In genomic region chr5:140612191-140612590, GRCm38 (mm10) we compare ENCODE assay signal across 12 mouse cellular contexts. TPM values are rescaled to one million over a fixed set of nuclear protein-coding genes. Genes with fewer than 3 reads are reported as not detected.
A peak's percentile ranks its signal among the peaks of the same experiment; 100 is the strongest.
DNase-seq lines count a peak whose midpoint lies in the region; ATAC-seq and TF ChIP-seq lines count a peak whose summit lies in the region.
"Had no signal": no experiment of that assay in that cellular context is flagged by ENCODE, and none has a peak within 500 bp of the region (broad histone marks: within the 10 kb centered on the region; RNA-seq: fewer than 3 reads in every experiment).

No protein-coding gene starts in this region.

- intact Hi-C loops in heart, postnatal 14 days (cut with DNase I), result no loop called here

- peaks cover 67% of the 10 kb centered on the region for H3K27me3 ChIP-seq in heart, embryonic 10.5 days (ENCODE audit: insufficient read depth, poor library complexity, severe bottlenecking)
- peaks cover 64% of the 10 kb centered on the region for H3K27me3 ChIP-seq in E14TG2a.4 (ENCODE audit: insufficient read depth, low read length)
- no peaks in the 10 kb centered on the region for H3K27me3 ChIP-seq in forebrain, embryonic 16.5 days (replicated peaks; ENCODE audit: control insufficient read depth, insufficient read depth, low read length)
- peaks cover 45% of the 10 kb centered on the region for H3K27me3 ChIP-seq in midbrain, embryonic 10.5 days (ENCODE audit: low read depth, poor library complexity, severe bottlenecking)

- 70% methylated on average over 18 of the region's 18 CpGs for WGBS in heart, embryonic 10.5 days
- 12% methylated on average over 18 of the region's 18 CpGs for WGBS in forebrain, embryonic 16.5 days
- 31% methylated on average over 18 of the region's 18 CpGs for WGBS in midbrain, embryonic 10.5 days

- no peaks in the 10 kb centered on the region; the same call in 1 of the 2 replicates for H3K9me3 ChIP-seq in heart, embryonic 10.5 days
- no peaks in the 10 kb centered on the region for H3K9me3 ChIP-seq in E14TG2a.4 (ENCODE audit: low read length)
- no peaks in the 10 kb centered on the region for H3K9me3 ChIP-seq in forebrain, embryonic 16.5 days (ENCODE audit: control insufficient read depth, low read length)
- H3K9me3 ChIP-seq in midbrain, embryonic 10.5 days (replicated peaks), result no peaks in the 10 kb centered on the region

- no peak for ATAC-seq in forebrain, embryonic 16.5 days

- peak overlapping the region; percentile 83; the same call in 1 of the 2 replicates for H3K27ac ChIP-seq in heart, embryonic 10.5 days
- peak overlapping the region; percentile 91 for H3K27ac ChIP-seq in forebrain, embryonic 16.5 days (ENCODE audit: low read length)
- H3K27ac ChIP-seq in midbrain, embryonic 10.5 days (replicated peaks), result peak overlapping the region; percentile 98

- peaks cover 53% of the 10 kb centered on the region for H3K4me1 ChIP-seq in heart, embryonic 10.5 days
- H3K4me1 ChIP-seq in E14TG2a.4 (replicated peaks; ENCODE audit: low read depth, low read length), result peaks cover 81% of the 10 kb centered on the region
- H3K4me1 ChIP-seq in forebrain, embryonic 16.5 days (replicated peaks; ENCODE audit: control insufficient read depth, insufficient read depth, low read length), result peaks cover 40% of the 10 kb centered on the region
- H3K4me1 ChIP-seq in midbrain, embryonic 10.5 days, result peaks cover 83% of the 10 kb centered on the region

- H3K36me3 ChIP-seq in heart, embryonic 10.5 days, result peaks cover 5% of the 10 kb centered on the region; the same call in 1 of the 2 replicates
- peaks cover 15% of the 10 kb centered on the region for H3K36me3 ChIP-seq in E14TG2a.4 (ENCODE audit: insufficient read depth, low read length)
- H3K36me3 ChIP-seq in forebrain, embryonic 16.5 days (ENCODE audit: control insufficient read depth, insufficient read depth), result no peaks in the 10 kb centered on the region
- peaks cover 68% of the 10 kb centered on the region for H3K36me3 ChIP-seq in midbrain, embryonic 10.5 days

- H3K4me2 ChIP-seq in forebrain, embryonic 16.5 days (ENCODE audit: low read length), result peak overlapping the region; percentile 94

- no peak for TF ChIP-seq CTCF in E14TG2a.4 (conservative IDR thresholded peaks at IDR 0.05; ENCODE audit: low read length)

- peak overlapping the region; percentile 64; the same call in 1 of the 2 replicates for H3K9ac ChIP-seq in forebrain, embryonic 16.5 days (replicated peaks; ENCODE audit: low read depth, low read length)

- peak overlapping the region; percentile 54 for H3K4me3 ChIP-seq in heart, embryonic 10.5 days
- peak overlapping the region; percentile 71 for H3K4me3 ChIP-seq in E14TG2a.4 (replicated peaks; ENCODE audit: low read length)
- H3K4me3 ChIP-seq in forebrain, embryonic 16.5 days (replicated peaks; ENCODE audit: low read length), result peak overlapping the region; percentile 38
- peak overlapping the region; percentile 92 for H3K4me3 ChIP-seq in midbrain, embryonic 10.5 days
- H3K4me3 ChIP-seq: myocyte had no signal

- no peak for DNase-seq in heart, embryonic 10.5 days (ENCODE audit: low spot score)
- DNase-seq in heart, postnatal 14 days, result no peak
- DNase-seq in midbrain, embryonic 10.5 days (ENCODE audit: low spot score), result no peak
- no peak for DNase-seq in adrenal gland, adult (ENCODE audit: inconsistent age in 2 of 2, low spot score in 1 of 2)
- DNase-seq in right cerebral cortex, postnatal 14 days, result no peak
- DNase-seq in embryo, embryonic 10 days (ENCODE audit: low spot score), result no peak

RNA-seq across cellular contexts. Expression of gene Lfng, which starts 5.1 kb away (rescaled TPM):
- 3.8 and 4.7 TPM in 2 replicates for polyA plus RNA-seq in heart, embryonic 10.5 days (2016; fragmentation: Nextera tagmentation; extraction: Ambion mirVana)
- total RNA-seq in heart, postnatal 14 days (2021), result 10 to 100 TPM; 18.1 to 22.4 TPM
- 23.3 and 25.6 TPM in 2 replicates for polyA plus RNA-seq in forebrain, embryonic 16.5 days (2015; fragmentation: Nextera tagmentation; extraction: Ambion mirVana)
- 43.7 and 50.8 TPM in 2 replicates for polyA plus RNA-seq in midbrain, embryonic 10.5 days (2016; fragmentation: Nextera tagmentation; extraction: Ambion mirVana)

RNA-seq across cellular contexts. Expression of gene Ttyh3, which starts 36.6 kb away (rescaled TPM):
- 23.5 and 32.9 TPM in 2 replicates for polyA plus RNA-seq in heart, embryonic 10.5 days (2016; fragmentation: Nextera tagmentation; extraction: Ambion mirVana)
- 10 to 100 TPM; 31.6 to 31.9 TPM for total RNA-seq in heart, postnatal 14 days (2021)
- 68.7 and 68.9 TPM in 2 replicates for polyA plus RNA-seq in forebrain, embryonic 16.5 days (2015; fragmentation: Nextera tagmentation; extraction: Ambion mirVana)
- polyA plus RNA-seq in midbrain, embryonic 10.5 days (2016; fragmentation: Nextera tagmentation; extraction: Ambion mirVana), result 28.6 and 36.2 TPM in 2 replicates

RNA-seq across cellular contexts. Expression of gene Grifin, which starts 47.3 kb away (rescaled TPM):
- not detected in 2 replicates for polyA plus RNA-seq in heart, embryonic 10.5 days (2016; fragmentation: Nextera tagmentation; extraction: Ambion mirVana)
- not detected for total RNA-seq in heart, postnatal 14 days (2021)
- not detected in 2 replicates for polyA plus RNA-seq in forebrain, embryonic 16.5 days (2015; fragmentation: Nextera tagmentation; extraction: Ambion mirVana)
- 0.62 and 0.63 TPM in 2 replicates for polyA plus RNA-seq in midbrain, embryonic 10.5 days (2016; fragmentation: Nextera tagmentation; extraction: Ambion mirVana)
- total RNA-seq: granulocyte monocyte progenitor cell, adult 5-6 weeks; left cerebral cortex, postnatal 10 days had no signal
- polyA plus RNA-seq: myocyte; testis, adult 2 months had no signal

Comparison
In these comparisons a context has a peak if more than half of its experiments do, and no peak if none do; other contexts are left out.
1. H3K4me3 ChIP-seq: peak in every context shown above with its lines; median percentile 92 in midbrain, embryonic 10.5 days; 71 in E14TG2a.4; 54 in heart, embryonic 10.5 days; 38 in forebrain, embryonic 16.5 days.